Mouse (Mus musculus) right cerebral cortex, postnatal 10 days (tissue): ENCODE measurements around the gene Shisa7.
"Not testable (repeated sequence)": the region's sequence is repeated elsewhere in the genome, so short reads cannot be mapped to it uniquely, and the experiment has no call there.

Experiments
- DNase-seq, 2 experiments: peaks; one replicate each; pipeline ENCODE4 v3.0.0; 2021; ENCODE audit warnings: low spot score in 2 of 2

The Shisa7 gene

GRCm38 (mm10) chr7:4844245-4844916 lies at the start of gene Shisa7:
Shisa7 (minus strand) TSS chr7:4844696.
- peak in 1 of 2 experiments; percentile 53 for DNase-seq

DNA sequence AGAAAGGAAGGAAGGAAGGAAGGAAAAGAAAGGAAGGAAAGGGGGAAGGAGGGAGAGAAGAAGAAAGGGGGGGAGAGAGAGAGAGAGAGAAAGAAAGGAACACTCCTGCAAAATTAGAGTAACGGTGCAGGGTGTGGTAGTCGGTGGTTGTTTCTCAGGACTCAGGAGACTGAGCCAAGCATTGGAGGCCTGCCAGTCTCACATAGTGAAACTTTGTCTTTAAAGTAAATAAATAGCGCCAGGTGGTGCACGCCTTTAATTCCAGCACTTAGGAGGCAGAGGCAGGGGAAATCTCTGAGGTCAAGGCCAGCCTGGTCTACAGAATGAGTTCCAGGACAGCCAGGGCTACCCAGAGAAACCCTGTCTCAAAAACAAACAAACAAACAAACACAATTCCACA lies 42.2 kb upstream of the Shisa7 start:
- no peak for DNase-seq

GRCm38 (mm10) chr7:4879036-4879435 lies 34.5 kb upstream of the Shisa7 start:
- not testable (repeated sequence) for DNase-seq

DNA sequence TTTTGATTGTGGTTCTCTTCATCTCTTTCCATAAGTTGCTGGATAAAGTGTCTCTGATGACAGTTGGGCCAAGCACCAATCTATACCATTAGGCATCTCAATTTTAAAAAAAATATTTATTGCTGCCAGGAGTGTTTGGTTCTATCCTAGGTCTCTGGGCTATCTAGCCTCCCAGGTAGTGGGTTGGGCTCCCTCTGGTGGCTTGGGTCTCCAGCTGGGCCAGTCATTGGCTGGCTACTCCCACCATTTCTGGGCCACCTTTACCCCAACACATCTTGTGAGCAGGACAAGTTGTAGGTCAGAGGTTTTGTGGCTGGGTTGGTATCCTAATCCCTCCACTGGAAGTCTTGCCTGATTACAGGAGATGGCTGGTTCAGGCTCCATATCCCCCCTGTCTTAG lies 33.7 kb upstream of the Shisa7 start:
- no peak for DNase-seq

DNA sequence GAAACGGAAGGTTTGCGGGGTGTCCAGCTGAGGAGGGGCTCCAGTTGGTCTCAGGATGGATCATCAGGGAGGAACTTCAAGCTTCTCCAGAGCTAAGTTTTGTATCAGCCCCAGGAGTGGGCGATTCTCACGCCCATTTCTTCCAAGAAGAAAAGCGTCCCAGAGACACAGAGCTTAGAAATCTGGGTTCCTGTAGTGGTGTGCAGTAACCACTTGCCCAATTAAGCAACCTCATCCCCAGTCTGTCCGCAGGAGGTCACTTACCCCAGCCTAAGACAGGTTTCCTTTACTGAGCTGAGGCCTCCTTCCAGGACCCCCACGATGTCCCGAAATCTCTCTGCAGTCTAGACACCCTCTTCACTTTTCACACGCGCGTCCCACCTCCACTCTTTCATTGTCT lies 32.7 kb upstream of the Shisa7 start:
- no peak for DNase-seq

- peak; percentile 93 for DNase-seq
These were observed 32.3 kb upstream of the Shisa7 start, which contains the start of gene Isoc2a for GRCm38 (mm10) chr7:4876753-4877221. Isoc2a (plus strand) TSS chr7:4877153.

DNA sequence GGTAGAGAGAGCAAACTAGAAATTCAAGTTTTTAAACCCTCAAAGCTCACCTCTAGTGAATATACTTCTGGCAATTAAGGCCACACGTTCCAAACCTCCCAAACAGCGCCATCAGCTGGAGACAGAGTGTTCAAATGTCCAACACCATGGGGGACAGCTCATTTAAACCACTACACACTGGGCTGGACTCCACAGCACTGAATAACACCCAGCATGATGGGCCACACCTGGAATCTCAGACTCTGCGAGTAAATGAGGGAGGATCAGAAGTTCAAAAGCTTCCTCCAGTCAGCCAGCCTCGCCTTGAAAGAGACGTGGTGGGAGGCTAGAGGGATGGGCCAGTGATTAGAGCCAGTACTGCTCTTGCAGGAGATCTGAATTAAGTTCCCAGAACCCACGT lies 25.6 kb upstream of the Shisa7 start, which contains the start of gene Isoc2b:
Gene Isoc2b, minus strand, starts transcription at position 126 of the 400 bp plus-strand sequence.
- DNase-seq = no peak

DNA sequence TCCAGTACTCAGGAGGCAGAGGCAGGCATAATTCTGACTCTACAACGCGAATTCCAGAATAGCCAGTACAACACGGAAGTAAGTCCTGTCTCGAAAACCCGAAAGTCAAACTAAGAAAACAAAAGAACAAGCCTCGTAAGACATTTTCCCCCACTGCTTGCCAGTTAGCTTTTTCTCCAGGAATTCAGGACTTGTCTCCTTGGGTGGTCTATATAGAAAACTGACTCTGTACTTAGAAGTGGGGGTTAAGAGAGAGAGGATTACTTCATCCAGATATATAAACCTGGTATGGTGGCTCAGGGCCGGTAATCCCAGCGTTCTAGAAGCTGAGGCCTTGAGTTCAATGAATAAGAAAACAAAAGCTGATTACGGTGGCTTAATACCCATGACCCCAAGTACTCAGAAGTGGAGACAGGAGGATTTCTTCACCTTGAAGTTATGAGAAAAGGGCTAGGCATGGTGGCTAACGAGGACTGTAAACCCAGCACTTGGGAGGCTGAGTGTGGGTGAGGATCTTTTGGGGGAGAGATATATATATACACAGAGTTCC lies 22.2 kb upstream of the Shisa7 start:
- DNase-seq = no peak

DNA sequence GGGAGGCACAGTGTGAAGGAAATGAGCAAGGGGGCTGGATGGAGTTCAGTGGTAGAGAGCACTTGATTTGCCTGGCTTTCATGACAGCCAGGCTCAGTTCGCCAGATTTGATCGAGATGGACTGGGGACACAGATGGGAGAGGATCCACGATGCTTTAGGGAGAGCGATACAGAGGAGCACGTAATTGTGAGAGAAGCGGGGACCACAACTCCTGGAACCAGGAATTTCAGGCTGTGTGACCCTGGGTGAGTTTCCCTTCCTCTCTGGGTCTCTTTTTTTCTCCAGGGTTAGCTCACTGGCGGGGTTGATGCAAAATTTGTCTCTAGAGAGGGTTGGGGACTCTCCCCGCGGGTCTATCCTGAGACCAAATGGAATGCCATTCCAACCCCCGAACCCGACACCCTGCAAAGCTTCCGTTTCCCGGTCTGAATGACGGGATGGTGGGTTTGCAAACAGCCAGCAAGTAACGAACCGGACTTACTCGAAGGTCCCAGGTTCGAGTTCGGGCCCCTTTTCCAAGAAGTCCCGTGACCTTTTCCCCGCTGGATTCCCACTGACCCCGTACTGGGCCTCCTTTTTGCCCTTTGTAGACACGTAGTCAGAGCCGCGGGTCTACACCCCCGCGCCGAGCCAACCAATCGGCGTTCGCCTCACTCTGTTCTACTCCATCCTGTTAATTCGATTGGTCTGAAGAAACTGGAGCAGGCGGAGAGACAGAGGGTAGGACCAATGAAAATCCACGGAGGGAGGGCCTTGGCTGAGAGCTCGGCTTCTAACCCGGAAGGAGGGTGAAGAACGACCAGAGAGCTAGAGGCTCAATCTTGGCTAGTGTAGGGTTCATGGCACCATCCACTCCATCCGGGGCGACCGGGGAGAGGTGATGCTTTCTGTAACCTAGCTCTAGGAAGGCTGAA lies 21.3 kb upstream of the Shisa7 start:
- peak; percentile 97 to 98 for DNase-seq

DNA sequence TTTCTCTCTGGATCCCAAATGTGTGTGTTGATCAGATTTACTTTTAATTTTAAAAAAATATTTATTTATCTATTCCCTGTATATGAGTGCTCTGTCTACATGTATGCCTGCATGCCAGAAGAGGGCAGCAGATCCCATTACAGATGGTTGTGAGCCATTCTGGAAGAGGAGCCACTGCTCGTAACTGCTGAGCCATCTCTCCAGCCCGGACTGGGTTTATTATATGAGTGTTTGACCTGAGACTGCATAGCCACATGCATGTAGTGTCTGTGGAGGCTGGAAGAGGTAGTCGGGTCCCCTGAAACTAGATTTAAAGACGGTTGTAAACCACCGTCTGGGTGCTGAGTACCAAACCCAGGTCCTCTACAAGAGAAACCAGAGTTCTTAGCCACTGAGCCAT lies 20.6 kb upstream of the Shisa7 start:
- DNase-seq = peak; percentile 63 to 66

GRCm38 (mm10) chr7:4864130-4864845 lies 19.8 kb upstream of the Shisa7 start:
- no peak for DNase-seq

DNA sequence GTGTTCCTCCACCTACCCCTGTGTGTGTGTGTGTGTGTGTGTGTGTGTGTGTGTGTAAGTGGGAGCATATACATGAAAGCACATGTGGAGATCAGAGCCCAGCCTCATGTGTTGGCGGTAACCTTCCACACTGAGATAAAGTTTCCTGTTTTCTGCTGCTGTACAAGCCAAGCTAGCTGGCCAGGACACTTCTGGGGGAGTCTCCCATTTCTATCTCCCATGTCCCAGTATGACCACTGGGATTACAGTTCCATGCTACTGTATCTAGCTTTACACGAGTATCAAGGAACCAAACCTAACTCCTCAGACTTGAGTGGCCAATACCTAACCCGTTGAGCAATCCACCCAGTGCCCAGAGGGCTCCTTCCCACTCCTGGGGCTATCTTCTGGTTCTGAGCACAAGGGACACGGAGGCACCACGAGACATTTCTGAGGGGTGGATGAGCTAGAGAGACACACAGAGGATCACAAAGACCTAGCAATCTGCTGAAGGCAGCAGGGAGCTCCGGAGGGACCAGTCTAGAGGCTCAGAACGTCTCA lies 19.1 kb upstream of the Shisa7 start:
- no peak for DNase-seq

DNA sequence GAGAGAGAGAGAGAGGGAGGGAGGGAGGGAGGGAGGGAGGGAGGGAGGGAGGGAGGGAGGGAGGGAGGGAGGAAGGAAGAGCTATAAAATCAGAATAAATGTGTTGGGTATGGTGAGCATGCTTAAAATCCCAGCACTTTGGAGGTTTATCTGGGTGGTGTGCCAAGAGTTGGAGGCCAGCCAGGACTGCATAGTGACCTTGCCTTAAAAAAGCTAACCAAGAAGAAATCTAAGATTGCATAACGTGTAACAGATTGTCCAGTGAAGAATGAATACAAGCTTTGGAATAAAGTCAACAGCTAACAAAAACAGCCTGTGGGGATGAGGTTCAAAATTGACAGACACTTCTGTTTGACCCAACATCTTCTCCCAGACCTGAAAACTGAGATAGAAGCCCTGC lies 18.5 kb upstream of the Shisa7 start:
- no peak for DNase-seq

GRCm38 (mm10) chr7:4860926-4861325 lies 16.4 kb upstream of the Shisa7 start:
- DNase-seq = not testable (repeated sequence)

GRCm38 (mm10) chr7:4859418-4859978 lies 15.0 kb upstream of the Shisa7 start:
- no peak for DNase-seq

GRCm38 (mm10) chr7:4857321-4857720 lies 12.8 kb upstream of the Shisa7 start:
- DNase-seq = peak in 1 of 2 experiments; percentile 59

DNA sequence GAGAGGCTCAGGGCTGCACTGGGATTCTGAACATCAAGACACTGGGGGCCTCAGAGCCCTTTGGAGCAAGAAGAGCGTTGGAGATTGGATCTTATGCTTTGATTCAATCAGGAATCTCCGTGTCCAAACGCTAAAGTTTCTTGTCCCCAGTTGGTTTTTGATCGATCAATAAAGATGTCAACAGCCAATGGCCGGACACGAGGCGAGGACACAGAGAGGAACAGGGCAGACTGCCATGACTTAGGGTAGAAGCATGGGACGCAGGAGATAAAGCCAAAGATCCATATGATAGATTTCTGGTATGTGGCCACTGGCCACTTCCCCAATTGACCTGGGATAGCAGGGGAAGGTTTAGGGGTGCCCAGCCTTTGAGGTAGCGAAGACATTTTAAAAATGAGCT lies 12.0 kb upstream of the Shisa7 start:
- DNase-seq = no peak

DNA sequence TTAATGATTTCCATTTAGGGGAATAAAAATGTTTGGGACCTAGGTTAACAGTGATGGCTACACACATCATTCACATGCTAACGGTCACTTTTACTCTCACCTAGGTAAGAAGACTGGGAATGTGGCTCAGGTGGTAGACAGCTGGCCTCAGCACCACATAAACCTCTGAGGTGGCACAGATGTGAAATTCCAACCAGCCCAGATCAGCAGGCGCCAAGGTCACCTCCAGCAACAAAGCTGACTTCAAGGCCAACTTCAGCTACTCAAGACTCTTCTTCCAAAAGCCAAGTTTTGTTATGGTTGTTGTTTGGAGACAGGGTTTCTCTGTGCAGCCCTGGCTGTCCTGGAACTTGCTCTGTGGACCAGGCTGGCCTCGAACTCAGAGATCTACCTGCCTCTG lies 9.1 kb upstream of the Shisa7 start:
- no peak for DNase-seq

GRCm38 (mm10) chr7:4851315-4851688 lies 6.8 kb upstream of the Shisa7 start:
- DNase-seq = no peak

DNA sequence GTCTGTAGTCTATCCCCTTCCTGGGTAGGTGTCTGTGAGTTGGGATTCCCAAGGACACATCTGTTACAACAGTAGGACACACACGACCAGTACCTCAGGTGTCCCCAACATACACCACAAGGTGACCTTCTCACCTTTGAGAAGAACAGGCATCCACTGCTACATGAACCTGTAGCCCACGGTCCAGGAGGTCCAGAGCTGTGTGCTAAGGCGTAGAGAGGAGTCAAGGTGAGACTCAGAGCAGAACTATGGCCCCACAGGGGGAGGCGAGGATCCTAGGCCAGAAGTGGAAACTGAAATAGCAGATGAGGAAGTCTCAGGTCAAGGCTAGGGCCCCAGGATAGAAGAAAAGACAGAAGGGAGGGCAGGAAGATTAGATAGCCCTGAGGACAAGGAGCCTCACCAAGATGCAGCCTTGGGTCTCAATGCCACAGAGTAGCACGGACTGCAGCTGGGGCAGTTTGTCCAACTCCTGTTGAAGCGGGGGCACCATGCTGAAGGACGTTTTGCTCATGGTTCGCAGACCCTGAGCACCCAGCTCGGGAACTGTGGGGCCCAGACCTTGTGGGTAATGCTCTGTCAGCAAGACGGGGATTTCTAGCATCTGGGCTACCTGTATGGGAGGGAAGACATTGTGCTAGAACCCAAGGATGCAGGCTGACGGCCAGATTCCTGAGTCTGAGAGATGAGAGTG lies 6.3 kb upstream of the Shisa7 start:
- DNase-seq = no peak

DNA sequence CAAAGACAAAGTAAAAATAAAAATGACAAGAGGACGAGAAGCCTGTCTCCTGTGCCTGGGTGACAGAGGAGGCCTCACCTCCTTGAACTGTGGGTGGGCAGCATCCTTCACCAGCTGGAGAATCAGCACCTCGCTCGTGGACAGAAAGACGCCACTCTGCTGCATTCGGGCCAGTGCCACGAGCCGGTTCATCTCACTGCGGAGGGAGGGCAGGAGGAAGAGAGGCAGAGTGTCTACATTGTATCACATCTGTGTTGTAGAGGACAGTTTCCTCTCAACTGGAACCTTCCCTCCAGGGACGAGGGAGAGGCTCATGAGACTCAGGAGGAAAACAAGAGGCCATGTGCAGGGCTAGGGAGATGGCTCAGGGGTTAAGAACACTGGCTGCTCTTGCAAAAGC lies 4.9 kb upstream of the Shisa7 start:
- no peak for DNase-seq
